Mouse (Mus musculus) embryo, embryonic 11.5 days (tissue): ENCODE measurements around the gene Cdr2l.

ENCODE experiments used
- DNase-seq: peaks from one replicate; pipeline ENCODE4 v3.0.0-alpha.2; 2012; ENCODE audit warnings: low read depth, low spot score

The Cdr2l gene

GRCm38 (mm10) chr11:115406858-115407401 is 25.2 kb downstream of the Cdr2l start:
- no peak for DNase-seq

GRCm38 (mm10) chr11:115408266-115408920 is 26.7 kb downstream of the Cdr2l start:
- DNase-seq = no peak

DNA sequence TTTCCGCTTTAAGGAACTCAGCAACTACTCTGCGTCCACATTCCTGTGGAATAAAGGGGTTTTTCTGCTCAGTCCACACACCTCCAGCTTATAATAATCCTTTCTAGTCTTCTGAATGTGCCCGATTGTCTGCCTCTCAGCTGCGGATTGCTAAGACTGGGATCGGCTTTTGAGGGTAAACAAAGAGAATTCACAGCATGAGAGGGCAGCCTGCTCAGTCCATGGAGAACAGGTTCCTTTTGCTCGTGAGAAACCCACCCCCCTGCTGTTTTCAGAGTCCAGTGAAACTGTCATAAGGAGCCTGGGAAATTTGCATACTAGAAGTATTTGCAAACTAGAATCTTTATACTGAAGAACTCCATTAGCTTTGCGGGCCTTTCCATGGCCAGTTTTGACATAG is 27.8 kb downstream of the Cdr2l start:
- DNase-seq = no peak

- peak; percentile 94 for DNase-seq
Observed at GRCm38 (mm10) chr11:115419531-115420237, 38.0 kb downstream of the Cdr2l start, which contains the start of the genes Atp5h and Kctd2. Gene Atp5h (minus strand): TSS chr11:115419962. Gene Kctd2 (plus strand): TSS chr11:115420128.

GRCm38 (mm10) chr11:115420336-115421190 is 38.8 kb downstream of the Cdr2l start:
- DNase-seq = no peak

DNA sequence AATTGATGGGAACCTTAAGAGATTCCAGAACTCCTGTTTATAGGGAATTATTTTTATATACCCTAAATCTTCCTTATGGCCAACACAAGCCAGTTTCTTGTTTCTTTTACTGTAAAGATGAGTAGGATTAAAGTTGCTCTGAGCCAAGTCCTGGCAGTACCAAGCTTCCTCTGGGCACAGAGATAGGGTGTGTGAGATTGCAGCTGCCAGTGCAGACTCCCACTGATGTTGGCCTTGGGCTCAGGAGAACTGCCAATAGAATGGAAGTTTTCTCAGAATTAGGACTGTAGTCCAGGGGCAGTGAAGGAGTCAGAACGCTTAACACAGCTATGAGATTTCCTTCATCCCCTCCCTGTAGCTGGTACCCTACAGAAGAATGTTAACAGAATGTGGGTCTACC is 39.6 kb downstream of the Cdr2l start:
- no peak for DNase-seq

GRCm38 (mm10) chr11:115421972-115422371 is 40.3 kb downstream of the Cdr2l start:
- no peak for DNase-seq

DNA sequence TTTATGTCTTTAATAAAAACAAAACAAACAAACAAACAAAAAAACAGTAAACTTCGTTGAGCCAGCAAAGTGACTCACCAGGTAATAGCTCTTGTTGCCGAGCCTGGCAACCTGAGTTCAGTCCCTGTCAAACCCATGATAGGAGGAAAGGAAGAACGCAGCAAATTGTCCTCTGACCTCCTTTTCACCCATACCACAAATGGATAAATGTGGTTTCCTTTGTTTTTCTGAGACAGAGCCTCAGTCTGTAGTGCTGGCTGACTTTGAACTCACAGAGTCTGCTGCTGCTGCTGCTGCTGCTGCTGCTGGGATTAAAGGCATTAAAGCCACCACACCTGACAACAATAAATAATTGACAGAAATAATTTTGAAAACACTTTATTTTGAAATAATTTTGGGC is 41.4 kb downstream of the Cdr2l start:
- no peak for DNase-seq

GRCm38 (mm10) chr11:115424666-115425065 is 43.0 kb downstream of the Cdr2l start:
- no peak for DNase-seq

DNA sequence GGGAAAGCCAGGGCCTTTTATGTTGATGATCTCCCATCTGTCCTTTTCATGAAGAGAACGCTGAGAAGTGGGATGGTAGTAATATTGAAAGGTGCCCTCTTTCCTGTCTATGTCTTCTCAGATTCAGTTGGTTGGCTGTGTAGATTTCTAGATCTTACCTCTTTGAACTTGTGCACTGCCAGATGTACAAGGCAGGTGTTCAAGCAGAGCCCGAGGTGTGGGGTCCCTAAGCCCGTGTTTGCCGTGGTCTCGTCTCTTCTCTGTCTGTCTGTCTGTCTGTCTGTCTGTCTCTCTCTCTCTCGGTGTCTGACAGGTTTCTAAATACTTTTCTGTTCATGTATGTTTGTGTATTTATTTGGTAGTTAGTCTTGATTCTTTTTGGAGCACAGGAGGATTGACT is 44.0 kb downstream of the Cdr2l start:
- DNase-seq = no peak

DNA sequence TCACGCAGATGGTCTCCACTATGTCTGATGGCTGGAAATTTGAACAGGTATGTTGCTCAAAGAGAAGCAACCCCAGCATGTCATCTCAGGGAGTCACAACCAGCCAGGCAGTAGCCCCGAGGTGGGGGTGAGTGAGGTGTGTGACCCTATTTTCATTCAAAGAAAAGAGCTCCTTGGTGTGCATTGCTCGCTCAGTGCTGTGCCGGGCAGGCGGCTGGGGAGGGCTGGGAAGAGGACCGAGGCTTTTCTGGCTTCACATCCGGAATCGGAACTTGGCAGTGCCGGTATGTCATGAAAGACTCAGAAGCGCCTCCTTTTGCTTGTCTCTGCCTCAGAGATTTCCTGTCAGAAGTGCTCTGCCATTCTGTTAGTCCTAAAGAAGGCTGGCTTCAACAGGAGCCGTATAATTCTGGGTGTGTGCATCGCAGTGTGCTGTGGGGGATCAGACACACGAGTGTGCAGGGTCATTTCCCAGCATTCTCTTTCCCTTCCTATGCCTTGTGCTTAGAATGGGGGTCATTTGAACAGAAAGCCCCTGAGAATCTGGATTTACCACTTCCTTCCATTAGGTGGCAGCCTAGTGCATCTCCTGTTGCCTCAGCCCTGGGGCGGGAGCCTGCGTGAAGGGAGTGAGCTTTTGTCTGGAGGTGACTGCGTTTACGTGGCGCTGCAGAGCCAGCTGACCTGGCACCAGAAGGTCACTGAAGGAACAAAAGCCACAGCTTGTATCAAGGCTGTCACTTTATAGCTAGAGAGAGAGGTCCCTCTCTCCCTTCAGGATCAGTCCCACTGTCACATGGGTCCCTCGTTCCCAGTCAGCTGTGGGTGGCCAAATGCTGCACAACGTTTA is 46.0 kb downstream of the Cdr2l start:
- DNase-seq = peak; percentile 80

DNA sequence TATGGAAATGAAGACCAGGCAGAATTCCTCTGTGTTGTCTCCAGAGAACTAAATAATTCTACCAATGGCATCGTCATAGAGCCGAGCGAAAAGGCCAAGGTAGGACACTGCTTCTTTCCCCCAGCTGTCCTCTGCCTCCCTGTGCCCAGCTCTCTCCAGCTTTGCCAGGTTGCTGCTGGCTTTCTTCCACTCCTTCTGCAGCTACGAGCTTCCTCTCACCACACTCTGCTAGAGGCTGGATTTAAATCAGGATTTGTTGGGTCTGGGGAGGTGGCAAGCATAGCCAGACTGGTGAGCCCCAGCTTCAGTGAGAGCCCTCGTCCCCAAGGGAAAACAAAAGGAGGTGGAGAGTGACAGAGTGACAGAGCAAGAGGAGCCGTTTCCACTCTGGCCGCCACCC is 47.6 kb downstream of the Cdr2l start:
- no peak for DNase-seq

DNA sequence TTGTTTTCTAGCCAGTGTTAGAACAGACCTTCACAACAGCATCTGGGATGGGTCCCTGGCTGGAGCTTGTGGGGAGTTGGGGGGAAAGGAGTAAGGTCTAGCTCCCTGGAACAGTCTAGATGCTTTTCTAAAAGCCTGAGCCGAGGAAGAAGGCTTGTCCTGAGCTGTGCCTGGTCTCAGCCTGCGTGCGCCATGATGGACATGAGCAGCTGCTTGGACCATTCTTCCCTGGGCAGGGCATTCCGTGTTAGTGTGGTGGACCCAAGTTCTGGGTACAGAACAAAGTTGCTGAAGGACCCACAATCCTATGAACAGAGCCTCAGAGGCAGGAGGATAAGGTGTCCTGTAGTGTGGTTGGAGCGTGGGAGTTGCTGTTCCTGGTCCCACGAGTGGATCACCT is 48.8 kb downstream of the Cdr2l start:
- no peak for DNase-seq

DNA sequence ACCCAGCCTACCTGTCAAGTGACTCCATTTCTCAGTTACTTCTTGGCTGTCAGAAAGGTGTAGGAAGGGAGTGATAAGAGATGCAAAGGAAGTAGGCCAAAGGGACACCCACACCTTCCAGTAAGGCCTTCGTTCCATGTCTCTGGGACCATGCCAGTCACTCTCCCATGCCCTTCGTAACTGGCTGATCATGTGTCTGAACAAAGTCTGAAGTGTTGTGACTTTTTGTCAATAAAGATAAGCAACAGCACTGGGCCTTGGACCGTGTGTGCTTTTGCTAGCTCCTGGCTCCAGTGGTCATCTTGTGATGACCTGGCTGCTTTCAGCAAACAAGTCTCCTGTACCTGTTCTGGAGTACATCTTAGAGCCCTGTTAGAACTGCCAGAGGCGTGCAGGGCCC is 51.1 kb downstream of the Cdr2l start:
- no peak for DNase-seq

DNA sequence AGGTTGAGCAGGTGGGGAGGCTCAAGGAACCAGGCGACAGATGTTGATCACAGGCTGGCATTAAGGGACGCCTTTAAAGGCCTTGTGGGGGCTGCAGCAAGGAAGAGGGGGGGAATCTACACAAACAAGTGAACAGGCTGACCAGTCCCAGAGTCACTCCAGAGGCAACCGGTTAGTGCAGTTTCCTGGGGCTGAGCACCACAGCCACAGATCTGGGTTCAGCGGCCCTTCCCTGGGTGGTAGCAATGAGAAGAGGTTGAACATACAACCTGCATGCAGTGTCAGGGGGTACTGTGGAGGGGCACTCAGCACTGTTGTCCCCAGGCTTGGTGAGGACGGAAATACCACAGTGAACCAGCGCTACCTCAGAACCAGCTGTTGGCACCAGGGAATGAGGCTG is 51.6 kb downstream of the Cdr2l start:
- DNase-seq = no peak

DNA sequence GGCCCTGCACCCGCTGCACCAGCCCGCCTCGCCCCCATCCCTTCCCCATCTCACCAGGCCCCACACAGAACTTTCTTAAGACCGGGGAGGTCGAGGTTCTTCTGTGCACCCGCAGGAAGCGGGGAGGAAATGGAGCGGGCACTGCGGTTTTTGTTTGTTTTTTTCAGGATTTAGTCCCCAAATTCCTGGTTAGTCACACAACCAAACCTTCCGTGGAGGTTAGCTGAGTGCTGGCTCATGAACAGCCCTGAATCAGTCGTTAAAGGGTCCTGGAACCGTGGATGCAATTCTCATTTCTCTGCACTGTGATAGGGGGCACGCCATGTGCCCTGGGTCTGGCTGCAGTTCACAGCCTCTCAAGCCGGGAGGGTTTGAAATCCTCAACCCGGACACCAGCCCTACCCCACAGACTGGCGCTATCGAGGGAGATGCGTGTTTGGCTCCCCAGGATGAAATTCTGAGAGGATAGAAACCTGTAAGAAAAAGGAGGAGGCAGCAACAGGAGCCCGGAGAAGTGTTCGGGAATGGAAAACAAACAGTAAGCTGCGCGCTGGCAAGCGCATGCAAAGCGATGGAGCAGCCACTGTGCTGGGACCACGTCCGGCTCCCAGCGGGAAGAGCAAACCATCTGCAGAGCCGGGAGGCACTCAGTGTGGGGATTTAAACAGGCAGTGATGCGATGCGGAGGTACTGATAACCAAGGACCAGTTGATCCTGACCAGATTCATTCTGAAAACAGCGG is 54.1 kb downstream of the Cdr2l start:
- no peak for DNase-seq

DNA sequence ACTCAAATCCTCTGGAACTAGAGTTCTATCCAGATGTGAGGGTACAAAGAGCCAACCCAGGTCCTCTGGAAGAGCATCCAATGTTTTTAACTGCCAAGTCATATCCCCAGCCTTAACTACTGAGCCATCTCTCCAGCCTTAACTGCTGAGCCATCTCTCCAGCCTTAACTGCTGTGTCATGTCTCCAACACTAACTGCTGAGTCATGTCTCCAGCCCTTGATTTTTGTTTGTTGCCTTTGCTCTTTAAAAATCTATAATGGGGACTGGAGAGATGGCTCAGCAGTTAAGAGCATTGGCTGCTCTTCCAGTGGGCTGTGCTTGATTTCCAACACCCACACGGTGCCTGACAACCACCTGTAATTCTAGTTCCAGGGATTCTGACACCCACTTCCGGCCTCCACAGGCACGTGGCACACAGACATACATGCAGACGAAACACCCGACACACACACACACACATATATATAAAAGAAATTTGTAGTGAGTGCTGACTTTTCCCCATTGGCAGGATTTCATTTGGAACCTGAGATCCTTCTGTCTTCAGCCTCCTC is 55.9 kb downstream of the Cdr2l start:
- DNase-seq = no peak

DNA sequence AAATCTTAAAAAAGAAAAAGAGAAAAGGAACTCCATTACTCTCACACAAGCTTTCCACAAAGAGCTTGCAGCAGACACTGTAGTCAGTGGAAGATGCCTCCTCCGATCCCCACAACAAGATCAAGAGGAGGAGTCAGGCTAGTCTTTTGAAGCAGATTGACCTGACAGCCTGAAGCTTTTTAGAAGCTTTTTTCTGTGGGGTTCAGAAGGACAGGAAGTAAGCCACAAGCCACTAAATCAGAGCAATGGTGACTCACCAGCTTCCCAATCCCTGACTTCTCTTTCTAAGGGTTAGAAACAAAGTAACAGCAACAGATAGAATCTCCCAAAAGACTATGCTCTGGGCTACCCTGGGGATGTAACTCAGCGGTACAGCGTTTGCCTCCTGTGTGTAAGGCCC is 57.6 kb downstream of the Cdr2l start:
- no peak for DNase-seq

DNA sequence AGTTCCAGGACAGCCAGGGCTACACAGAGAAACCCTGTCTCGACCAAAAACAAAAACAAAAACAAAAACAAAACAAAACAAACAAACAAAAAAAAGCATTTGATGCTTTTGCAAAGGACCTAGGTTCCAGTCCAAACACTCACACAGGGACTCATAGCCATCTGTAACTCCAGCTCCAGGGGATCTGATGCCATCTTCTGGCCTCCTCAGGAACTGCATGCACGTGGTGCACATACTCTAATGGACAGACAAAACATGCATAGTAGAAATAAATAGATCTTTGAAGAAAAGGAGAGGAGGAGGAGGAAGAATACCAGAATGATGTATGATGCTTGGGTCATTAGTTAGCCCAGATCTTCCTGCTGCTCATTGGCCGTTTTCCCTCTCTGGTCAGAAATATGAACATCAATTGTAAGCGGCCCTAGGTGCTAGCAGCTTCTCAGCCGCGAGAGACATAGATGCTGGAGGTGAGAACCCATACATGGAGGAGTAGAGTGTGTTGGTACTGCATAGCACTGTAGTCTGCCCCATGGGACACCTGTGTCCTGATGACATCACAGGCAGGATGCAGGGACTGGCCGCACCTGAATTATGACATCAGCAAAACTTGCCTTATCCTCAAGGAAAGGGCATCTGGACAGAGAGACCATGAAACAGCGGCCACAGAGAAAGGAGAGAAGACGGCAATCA is 58.3 kb downstream of the Cdr2l start, which contains the start of gene Trim80:
Trim80 (plus strand) TSS at position 640 of the 690 bp plus-strand sequence.
- no peak for DNase-seq
